Mouse (Mus musculus) lung, adult 2 months (tissue): ENCODE data around the gene Rbp7. TPM values are rescaled to one million over a fixed set of nuclear protein-coding genes. Genes with fewer than 3 reads are reported as not detected.
"Not testable (repeated sequence)": the region's sequence is repeated elsewhere in the genome, so short reads cannot be mapped to it uniquely, and the experiment has no call there.

Source experiments
- DNase-seq: peaks from one replicate; pipeline ENCODE4 v3.0.0; 2022
- H3K4me1 ChIP-seq: fragments of 200-500 bp; 2 replicates; pipeline ENCODE4 v1.6.1; 2011; ENCODE audit warnings: low read length; ENCODE audit not compliant: control insufficient read depth, insufficient read depth
- H3K4me3 ChIP-seq: fragments of 200-500 bp; replicated peaks from 2 replicates; pipeline ENCODE3; 2011; ENCODE audit warnings: low read depth, mild to moderate bottlenecking, control low read depth, low read length; ENCODE audit errors: extremely low read depth
- CTCF ChIP-seq: fragments of 200-500 bp; IDR thresholded peaks from 2 replicates; pipeline ENCODE4 v1.5.1; 2011; ENCODE audit warnings: mild to moderate bottlenecking, low read length, control low read depth; ENCODE audit not compliant: insufficient read depth
- POLR2A ChIP-seq: fragments of 200-500 bp; IDR thresholded peaks from 2 replicates; pipeline ENCODE4 v1.6.1; 2011; ENCODE audit warnings: low read depth, mild to moderate bottlenecking, control low read depth, low read length, borderline replicate concordance; ENCODE audit errors: extremely low read depth
- WGBS: fragments of 180-500 bp; shearing (Covaris S2); methylation state at CpG from one replicate; pipeline ENCODE4 v1.1.7; 2018; 5-methylcytosine and 5-hydroxymethylcytosine counted together
- polyA plus RNA-seq: library from polyadenylated mRNA; depleted of rRNA; stranded (reverse); fragments of >200 nt; gene quantifications from 2 replicates; pipeline ENCODE4 v1.2.3, GENCODE M21; 2012

Gene Rbp7
- polyA plus RNA-seq, 1 experiment: 2.1 TPM

DNA sequence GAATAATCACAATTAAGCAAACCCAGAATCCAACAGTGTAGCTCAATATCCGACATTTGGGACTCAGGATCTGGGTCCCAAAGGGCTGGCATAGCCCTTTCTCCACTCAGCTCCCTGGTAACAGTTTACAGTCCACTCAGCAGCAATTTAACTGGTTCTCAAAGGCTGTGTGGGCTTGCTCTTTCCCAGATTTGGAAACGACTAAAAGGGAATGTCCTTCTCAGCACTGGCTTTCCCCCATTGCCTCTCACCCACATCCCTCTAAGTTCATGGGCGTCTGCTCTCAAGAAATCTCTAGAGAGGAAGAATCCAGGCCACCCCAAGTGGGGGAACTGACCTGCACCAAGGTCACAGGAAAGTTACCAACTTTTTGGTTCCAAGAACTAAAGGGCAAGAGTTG lies 29.8 kb upstream of the Rbp7 start:
- peak overlapping the region; percentile 82 for H3K4me3 ChIP-seq
- TF ChIP-seq CTCF (no peak), POLR2A (no peak)
- WGBS: 46% methylated on average over 3 of the region's 3 CpGs

DNA sequence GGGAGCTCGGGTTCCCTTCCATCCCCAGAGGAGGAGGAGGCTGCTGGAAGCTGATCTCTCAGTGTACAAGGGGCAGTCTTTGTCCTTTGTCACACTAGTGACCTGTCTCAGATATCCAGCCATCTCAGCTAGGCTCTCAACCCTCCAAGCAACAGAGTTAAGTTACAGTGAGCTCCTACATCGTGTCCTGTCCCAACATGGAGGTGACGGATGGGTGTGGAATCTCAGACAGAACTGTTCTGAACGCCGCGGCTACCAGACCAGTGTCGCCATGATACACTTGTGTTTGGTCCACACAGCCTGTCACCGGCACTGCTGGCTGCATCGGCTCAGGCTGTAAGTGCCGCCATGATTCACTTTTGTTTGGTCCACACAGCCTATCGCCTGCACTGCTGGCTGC lies 22.3 kb upstream of the Rbp7 start, which contains the start of gene Tmem274:
Tmem274 (plus strand) TSS at position 301 of the 400 bp plus-strand sequence.
- TF ChIP-seq POLR2A: no peak
- TF ChIP-seq CTCF: no peak

More for the DNA sequence above, 29.8 kb upstream of the Rbp7 start:
- no peak for DNase-seq
- H3K4me1 ChIP-seq: no peaks in the 10 kb centered on the region

DNA sequence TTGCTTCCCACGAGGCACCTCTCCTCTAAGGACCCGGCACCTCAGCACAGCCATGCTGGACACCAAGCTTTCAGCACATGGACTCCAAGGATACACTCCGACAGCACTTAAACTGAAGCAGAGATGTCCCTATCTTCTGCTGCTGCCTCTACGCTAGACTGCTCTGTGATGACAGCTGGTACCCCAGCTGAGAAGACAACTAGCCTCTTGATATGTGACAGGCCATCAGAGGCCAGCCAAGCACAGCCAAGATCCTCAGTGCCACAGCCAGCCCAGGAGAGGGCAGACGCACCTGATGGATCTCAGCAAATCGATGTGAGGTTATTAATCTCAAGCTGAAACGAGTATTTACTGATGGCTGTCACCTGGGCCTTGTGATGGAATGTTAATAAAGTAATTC lies 20.3 kb upstream of the Rbp7 start:
- DNase-seq: no peak
- WGBS: 67% methylated on average over 7 of the region's 7 CpGs
- no peaks in the 10 kb centered on the region for H3K4me1 ChIP-seq
- H3K4me3 ChIP-seq: no peak overlapping the region
- TF ChIP-seq CTCF (no peak), POLR2A (no peak)

More for the DNA sequence above, 22.3 kb upstream of the Rbp7 start, which contains the start of gene Tmem274:
- WGBS: 84% methylated on average over 11 of the region's 11 CpGs
- no peaks in the 10 kb centered on the region for H3K4me1 ChIP-seq
- DNase-seq: no peak
- H3K4me3 ChIP-seq: no peak within 1 kb of the TSS

DNA sequence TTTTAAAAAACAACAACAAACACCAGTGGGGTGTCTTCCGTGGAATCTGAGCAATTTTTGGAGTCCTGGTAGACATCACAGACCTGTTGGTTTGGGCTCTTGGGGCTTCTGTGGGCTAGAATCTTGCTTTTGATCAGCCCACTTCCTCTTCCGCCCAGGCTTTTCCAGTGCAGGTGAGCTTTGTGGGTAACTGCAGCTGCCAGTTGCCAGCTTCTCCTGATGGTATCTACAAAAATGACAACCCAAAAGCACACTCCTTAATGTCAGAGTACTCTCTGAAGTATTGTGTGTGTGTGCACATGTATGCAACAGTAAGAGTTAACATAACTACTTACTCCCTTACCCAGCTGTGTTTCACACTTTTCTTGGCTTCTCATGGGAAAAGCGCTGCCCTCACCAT lies 14.8 kb upstream of the Rbp7 start:
- Histone ChIP-seq H3K4me3 (no peak overlapping the region), H3K4me1 (no peaks in the 10 kb centered on the region)
- no peak for TF ChIP-seq CTCF
- no peak for TF ChIP-seq POLR2A
- DNase-seq: no peak
- 88% methylated on average over 3 of the region's 3 CpGs for WGBS

DNA sequence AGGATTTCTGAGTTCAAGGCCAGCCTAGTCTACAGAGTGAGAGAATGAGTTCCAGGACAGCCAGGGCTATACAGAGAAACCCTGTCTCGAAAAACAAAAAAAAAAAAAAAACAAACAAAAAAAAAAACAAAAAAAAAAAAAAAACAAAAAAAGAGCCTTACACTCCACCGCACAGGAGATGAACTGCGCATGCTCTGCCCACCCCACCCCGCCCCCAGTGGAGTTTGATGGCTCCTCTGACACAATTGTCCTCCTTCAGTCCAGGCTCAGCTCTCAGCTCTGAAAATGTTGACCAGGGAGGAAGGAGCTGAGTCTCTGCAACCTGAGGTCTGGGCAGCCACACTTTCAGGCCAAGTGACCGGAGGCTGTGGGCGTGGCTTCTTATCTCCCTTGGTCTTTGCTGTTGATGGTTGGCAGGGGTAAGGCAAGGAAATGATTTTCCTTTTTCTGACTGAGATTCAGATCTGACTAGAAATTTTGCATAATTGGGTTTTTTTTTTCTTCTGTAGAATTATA lies 8.7 kb upstream of the Rbp7 start:
- 69% methylated on average over 6 of the region's 6 CpGs for WGBS
- no peak overlapping the region for H3K4me3 ChIP-seq
- no peak for DNase-seq
- no peak for TF ChIP-seq CTCF
- TF ChIP-seq POLR2A: no peak
- H3K4me1 ChIP-seq: no peaks in the 10 kb centered on the region

DNA sequence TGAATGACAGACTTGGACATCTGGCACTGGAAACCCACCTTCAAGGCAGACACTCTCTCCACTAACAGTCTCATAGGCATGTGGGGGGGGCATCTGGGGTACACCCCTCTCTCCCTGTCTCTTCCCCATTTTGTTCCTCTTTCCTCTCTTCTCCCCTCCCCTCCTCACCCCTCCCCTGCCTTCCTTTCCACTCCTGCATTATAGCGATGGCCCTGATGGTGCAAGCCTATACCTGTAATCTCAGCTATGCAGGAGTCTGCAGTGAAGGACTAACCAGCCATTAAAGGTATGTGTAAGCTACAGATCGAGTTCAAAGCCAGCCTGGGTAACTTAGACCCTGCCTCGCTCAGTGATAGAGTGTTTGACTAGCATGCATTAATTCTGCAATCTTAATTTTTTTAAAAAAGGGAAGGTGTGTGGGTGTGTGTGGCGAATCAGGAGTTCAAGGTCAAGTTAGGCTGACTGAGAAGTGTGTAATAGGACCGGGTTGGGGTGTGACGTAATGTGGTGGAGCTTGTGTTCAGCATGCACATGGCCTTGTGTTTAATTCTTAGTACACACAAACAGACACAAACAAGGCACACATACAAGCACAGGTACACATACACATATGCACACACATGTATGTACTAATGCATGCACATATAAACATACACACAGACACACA lies 7.7 kb upstream of the Rbp7 start:
- DNase-seq: no peak
- WGBS: 62% methylated on average over 6 of the region's 6 CpGs
- Histone ChIP-seq H3K4me1 (no peaks in the 10 kb centered on the region), H3K4me3 (no peak overlapping the region)
- no peak for TF ChIP-seq POLR2A

GRCm38 (mm10) chr4:149461579-149462304 lies 7.0 kb upstream of the Rbp7 start:
- no peak for DNase-seq
- 51% methylated on average over 7 of the region's 7 CpGs for WGBS

DNA sequence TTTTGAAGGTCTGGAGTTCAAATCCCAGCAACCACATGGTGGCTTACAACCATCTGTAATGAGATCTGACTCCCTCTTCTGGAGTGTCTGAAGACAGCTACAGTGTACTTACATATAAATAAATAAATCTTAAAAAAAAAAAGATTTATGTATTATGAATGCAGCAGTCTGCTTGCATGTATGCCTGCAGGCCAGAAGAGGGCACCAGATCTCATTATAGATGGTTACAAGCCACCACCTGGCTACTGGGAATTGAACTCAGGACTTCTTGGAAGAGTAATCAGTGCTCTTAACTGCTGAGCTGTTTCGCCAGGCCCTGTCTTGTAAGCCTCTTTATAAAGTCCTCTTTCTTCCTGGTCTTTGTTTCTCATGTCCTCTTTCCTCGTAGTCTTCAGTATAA lies 5.7 kb upstream of the Rbp7 start:
- not testable (repeated sequence) for DNase-seq, H3K4me1 ChIP-seq, H3K4me3 ChIP-seq
- 98% methylated on average over 2 of the region's 2 CpGs for WGBS

More at GRCm38 (mm10) chr4:149461579-149462304, 7.0 kb upstream of the Rbp7 start:
- H3K4me1 ChIP-seq: no peaks in the 10 kb centered on the region
- H3K4me3 ChIP-seq: no peak overlapping the region
- TF ChIP-seq CTCF (no peak), POLR2A (no peak)

DNA sequence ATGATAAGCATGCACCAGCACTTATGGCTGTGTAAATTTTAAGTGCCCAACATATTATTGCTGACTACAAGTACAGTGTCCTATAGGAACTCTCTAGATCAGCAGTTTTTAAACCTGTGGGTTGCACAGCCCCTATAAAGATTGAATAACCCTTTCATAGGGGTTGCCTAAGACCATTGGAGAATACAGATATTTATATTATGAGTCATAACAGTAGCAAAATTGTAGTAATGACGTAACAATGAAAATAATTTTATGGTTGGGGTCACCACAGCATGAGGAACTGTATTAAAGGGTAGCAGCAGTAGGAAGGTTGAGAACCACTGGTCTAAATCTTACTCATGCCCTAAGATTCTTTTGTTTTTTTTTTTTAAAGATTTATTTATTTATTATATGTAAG lies 4.6 kb upstream of the Rbp7 start:
- TF ChIP-seq CTCF: no peak
- no peak for TF ChIP-seq POLR2A
- Histone ChIP-seq H3K4me1 (no peaks in the 10 kb centered on the region), H3K4me3 (no peak overlapping the region)
- WGBS: 69% methylated on average over 1 of the region's 1 CpGs
- DNase-seq: no peak

DNA sequence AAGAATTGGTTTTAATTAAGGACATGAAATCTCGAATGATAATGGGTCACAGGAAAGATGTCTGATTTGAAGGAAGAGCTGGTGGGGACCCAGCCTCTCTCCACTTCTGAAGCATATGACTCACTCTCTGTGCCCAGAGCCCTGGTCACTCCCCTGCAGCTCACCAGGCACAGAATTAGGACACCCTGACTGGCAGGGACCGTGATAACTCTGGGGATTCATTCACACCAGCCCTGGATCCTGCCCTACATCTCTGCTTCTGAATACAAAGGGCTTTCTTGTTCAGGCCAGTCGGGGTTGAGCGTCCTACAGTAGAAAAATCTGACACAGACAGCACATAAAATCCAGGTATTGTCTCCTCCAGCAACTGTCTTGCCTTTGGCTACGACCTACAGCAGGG lies 3.7 kb upstream of the Rbp7 start:
- Histone ChIP-seq H3K4me3 (no peak overlapping the region), H3K4me1 (no peaks in the 10 kb centered on the region)
- no peak for DNase-seq
- WGBS: 63% methylated on average over 5 of the region's 5 CpGs
- no peak for TF ChIP-seq CTCF
- TF ChIP-seq POLR2A: no peak
